Mouse (Mus musculus) left cerebral cortex, adult 9 months (tissue): ENCODE data around the gene Naip1.
"Not testable (repeated sequence)": the region's sequence is repeated elsewhere in the genome, so short reads cannot be mapped to it uniquely, and the experiment has no call there.

Source experiments
- DNase-seq, 2 experiments: peaks; one replicate each; pipeline ENCODE4 v3.0.0; 2022; ENCODE audit warnings: low spot score in 2 of 2

Naip1 gene

GRCm38 (mm10) chr13:100452415-100453127 is at the start of gene Naip1:
Gene Naip1 (minus strand): TSS chr13:100452869.
- DNase-seq, result not testable (repeated sequence)

- not testable (repeated sequence) for DNase-seq
Measured at GRCm38 (mm10) chr13:100499625-100500024, 47.0 kb upstream of the Naip1 start.

- DNase-seq, result no peak
Measured at GRCm38 (mm10) chr13:100495337-100495736, 42.7 kb upstream of the Naip1 start.

GRCm38 (mm10) chr13:100494370-100494769 is 41.7 kb upstream of the Naip1 start:
- DNase-seq, result not testable (repeated sequence)

- DNase-seq, result no peak
Measured at GRCm38 (mm10) chr13:100493313-100493712, 40.6 kb upstream of the Naip1 start.

GRCm38 (mm10) chr13:100492061-100492787 is 39.6 kb upstream of the Naip1 start, which contains the start of gene Gtf2h2:
Gene Gtf2h2 (minus strand): TSS chr13:100492579.
- DNase-seq, result peak; percentile 14 to 86

- DNase-seq, result no peak
Measured at GRCm38 (mm10) chr13:100491623-100492022, 39.0 kb upstream of the Naip1 start.

GRCm38 (mm10) chr13:100490424-100490823 is 37.8 kb upstream of the Naip1 start:
- DNase-seq, result no peak

GRCm38 (mm10) chr13:100483610-100484009 is 30.9 kb upstream of the Naip1 start:
- DNase-seq, result no peak

GRCm38 (mm10) chr13:100463527-100464222 is 11.0 kb upstream of the Naip1 start:
- DNase-seq, result no peak

GRCm38 (mm10) chr13:100461336-100461735 is 8.7 kb upstream of the Naip1 start:
- DNase-seq, result no peak

GRCm38 (mm10) chr13:100449495-100449894 is 3.2 kb downstream of the Naip1 start:
- no peak for DNase-seq

GRCm38 (mm10) chr13:100440116-100440515 is 12.6 kb downstream of the Naip1 start:
- DNase-seq, result no peak

GRCm38 (mm10) chr13:100438701-100439100 is 14.0 kb downstream of the Naip1 start:
- DNase-seq, result no peak

GRCm38 (mm10) chr13:100437322-100437825 is 15.3 kb downstream of the Naip1 start:
- DNase-seq, result no peak

GRCm38 (mm10) chr13:100436556-100437163 is 16.0 kb downstream of the Naip1 start:
- not testable (repeated sequence) for DNase-seq

- DNase-seq, result not testable (repeated sequence)
Measured at GRCm38 (mm10) chr13:100419958-100420357, 32.7 kb downstream of the Naip1 start.

- DNase-seq, result no peak
Measured at GRCm38 (mm10) chr13:100414428-100414827, 38.2 kb downstream of the Naip1 start.

- DNase-seq, result no peak
Measured at GRCm38 (mm10) chr13:100409825-100410224, 42.8 kb downstream of the Naip1 start.

GRCm38 (mm10) chr13:100409181-100409580 is 43.5 kb downstream of the Naip1 start:
- no peak for DNase-seq

GRCm38 (mm10) chr13:100408242-100408641 is 44.4 kb downstream of the Naip1 start:
- no peak for DNase-seq
